Mouse (Mus musculus): ENCODE results near the gene 1700001P01Rik.
"Not testable (repeated sequence)": the region's sequence is repeated elsewhere in the genome, so short reads cannot be mapped to it uniquely, and the experiment has no call there.

1700001P01Rik gene

GRCm38 (mm10) chr11:97744063-97744717 is 31.5 kb downstream of the 1700001P01Rik start, which contains the start of gene Pip4k2b:
Gene Pip4k2b (minus strand): TSS chr11:97744704.
- no peak for DNase-seq

DNA sequence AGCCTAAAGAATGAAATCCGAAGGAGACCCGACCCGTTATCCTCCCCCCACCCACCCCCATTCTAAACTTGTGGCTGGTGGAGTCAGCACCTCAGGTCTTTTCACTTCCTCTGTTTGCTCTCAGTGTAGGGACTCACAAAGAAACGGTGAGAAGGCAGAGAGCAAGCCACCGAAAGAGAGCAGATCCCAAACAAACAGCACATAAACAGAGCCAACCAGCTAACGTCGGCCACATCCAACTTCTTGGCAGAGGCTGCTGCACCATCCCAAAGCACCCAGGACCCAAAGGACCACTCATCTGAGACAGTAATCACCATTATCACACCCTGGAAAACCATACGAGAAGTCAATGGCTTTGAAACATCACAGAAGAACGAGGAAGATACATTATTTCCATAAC is 32.3 kb downstream of the 1700001P01Rik start:
- DNase-seq, result no peak

DNA sequence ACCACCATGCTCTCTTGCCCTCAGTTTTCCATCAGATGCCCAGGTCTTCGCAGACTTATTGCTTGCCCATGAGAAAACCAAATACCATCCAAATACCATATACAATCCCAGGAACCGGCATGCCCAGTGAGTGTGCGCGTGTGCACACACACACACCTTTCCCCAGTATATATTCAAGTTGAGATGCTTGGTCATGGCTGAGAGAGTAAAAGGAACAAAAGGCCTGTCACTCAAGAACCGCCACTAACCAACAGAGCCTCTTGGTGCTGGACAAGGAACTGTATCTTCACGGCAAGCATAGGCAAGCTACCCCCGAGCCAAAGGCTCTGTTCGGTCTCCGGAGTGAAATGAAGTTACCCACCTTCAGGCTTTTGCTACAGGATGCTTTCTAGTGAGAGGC is 33.1 kb downstream of the 1700001P01Rik start:
- no peak for DNase-seq

GRCm38 (mm10) chr11:97742157-97742556 is 33.6 kb downstream of the 1700001P01Rik start:
- DNase-seq, result no peak

GRCm38 (mm10) chr11:97740190-97740589 is 35.5 kb downstream of the 1700001P01Rik start:
- no peak for DNase-seq

- DNase-seq, result no peak
Measured at GRCm38 (mm10) chr11:97739155-97739554, 36.6 kb downstream of the 1700001P01Rik start.

GRCm38 (mm10) chr11:97738703-97739102 is 37.0 kb downstream of the 1700001P01Rik start:
- DNase-seq, result no peak

- no peak for DNase-seq
Measured at GRCm38 (mm10) chr11:97737600-97737999, 38.1 kb downstream of the 1700001P01Rik start.

GRCm38 (mm10) chr11:97736645-97737044 is 39.1 kb downstream of the 1700001P01Rik start:
- no peak for DNase-seq

- not testable (repeated sequence) for DNase-seq
Measured at GRCm38 (mm10) chr11:97734810-97735209, 40.9 kb downstream of the 1700001P01Rik start.

DNA sequence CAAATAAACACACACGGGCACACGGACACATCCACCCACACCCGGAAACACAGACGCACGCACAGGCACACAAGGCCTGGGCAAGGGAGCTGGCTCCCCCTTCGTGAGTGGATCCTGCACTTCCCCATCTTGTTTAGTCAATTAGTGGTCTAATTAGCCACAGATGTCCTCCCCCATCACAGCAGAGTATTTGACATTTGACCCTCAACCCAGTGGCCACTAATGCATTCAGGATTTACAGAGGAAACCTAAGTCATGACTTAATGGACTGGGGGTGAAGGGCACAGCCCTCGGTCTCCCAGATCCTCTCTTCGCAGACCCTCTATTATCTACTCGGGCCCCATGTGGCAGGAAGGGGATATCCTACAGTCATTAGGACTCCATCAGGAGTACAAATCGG is 42.0 kb downstream of the 1700001P01Rik start:
- DNase-seq, result no peak

GRCm38 (mm10) chr11:97728730-97729129 is 47.0 kb downstream of the 1700001P01Rik start:
- DNase-seq, result no peak

- no peak for DNase-seq
Measured at GRCm38 (mm10) chr11:97728311-97728710, 47.4 kb downstream of the 1700001P01Rik start.

GRCm38 (mm10) chr11:97723709-97724108 is 52.0 kb downstream of the 1700001P01Rik start:
- DNase-seq, result no peak

All from cerebellum, adult 8-10 months (tissue).